Mouse (Mus musculus) bone marrow macrophage, adult 2 months (primary cell): Measurements from ENCODE around the gene Gm20431.

Source experiments
- CTCF ChIP-seq: IDR thresholded peaks from 2 replicates; pipeline ENCODE4 v1.5.1; 2012; ENCODE audit warnings: low read depth, mild to moderate bottlenecking, low read length, moderate library complexity
- POLR2A ChIP-seq: IDR thresholded peaks from 2 replicates; pipeline ENCODE4 v1.6.1; 2012; ENCODE audit warnings: mild to moderate bottlenecking, low read depth, low read length, borderline replicate concordance

- TF ChIP-seq CTCF (no peak), POLR2A (no peak)
Observed at GRCm38 (mm10) chr2:167559413-167559812, 101.9 kb downstream of the Gm20431 start.
